Mouse (Mus musculus) midbrain, embryonic 16.5 days (tissue): ENCODE data around the gene Cdc26. TPM values are rescaled to one million over a fixed set of nuclear protein-coding genes. Genes with fewer than 3 reads are reported as not detected.
A peak's percentile ranks its signal among the peaks of the same experiment; 100 is the strongest.

Experiments used
- ATAC-seq: fragments of 200-750 bp; cut with Nextera tagmentation; 2 replicates; pipeline ENCODE4 v1.8.0; 2017; ENCODE audit warnings: moderate TSS enrichment
- H3K27ac ChIP-seq: fragments of 300-500 bp; sonication (generic); 2 replicates; pipeline ENCODE4 v1.5.1; 2014; ENCODE audit warnings: mild to moderate bottlenecking, low read length, mixed read lengths
- H3K27me3 ChIP-seq: fragments of 300-500 bp; sonication (generic); 2 replicates; pipeline ENCODE4 v1.6.1; 2014; ENCODE audit warnings: low read depth, low read length, mixed read lengths; ENCODE audit not compliant: control insufficient read depth, insufficient read depth
- H3K36me3 ChIP-seq: fragments of 300-500 bp; sonication (generic); 2 replicates; pipeline ENCODE4 v1.6.1; 2014; ENCODE audit warnings: mild to moderate bottlenecking, low read length, moderate library complexity, mixed read lengths; ENCODE audit not compliant: control insufficient read depth, insufficient read depth
- H3K4me1 ChIP-seq: fragments of 300-500 bp; sonication (generic); 2 replicates; pipeline ENCODE4 v1.6.1; 2014; ENCODE audit warnings: mild to moderate bottlenecking, low read length, mixed read lengths; ENCODE audit not compliant: control insufficient read depth, insufficient read depth
- H3K4me2 ChIP-seq: fragments of 300-500 bp; sonication (generic); 2 replicates; pipeline ENCODE4 v1.6.1; 2014; ENCODE audit warnings: mild to moderate bottlenecking, low read length, mixed read lengths
- H3K4me3 ChIP-seq: fragments of 300-500 bp; sonication (generic); 2 replicates; pipeline ENCODE4 v1.5.1; 2014; ENCODE audit warnings: low read depth, mild to moderate bottlenecking, low read length, moderate library complexity, mixed read lengths
- H3K9ac ChIP-seq: fragments of 300-500 bp; sonication (generic); 2 replicates; pipeline ENCODE4 v1.6.1; 2014; ENCODE audit warnings: low read depth, low read length, mixed read lengths
- H3K9me3 ChIP-seq: fragments of 300-500 bp; sonication (generic); replicated peaks from 2 replicates; pipeline ENCODE4 v1.6.1; 2014; ENCODE audit warnings: mild to moderate bottlenecking, low read length, mixed read lengths; ENCODE audit not compliant: control insufficient read depth, poor library complexity, severe bottlenecking
- WGBS: fragments of 180-500 bp; shearing (Covaris S2); extraction: QIAGEN DNeasy Blood & Tissue Kit; methylation state at CpG from one replicate; pipeline ENCODE4 v1.1.7; 2014; 5-methylcytosine and 5-hydroxymethylcytosine counted together
- polyA plus RNA-seq: library from polyadenylated mRNA; unstranded; fragments of >200 nt; fragmentation: Nextera tagmentation; extraction: Ambion mirVana; gene quantifications from 2 replicates; pipeline ENCODE4 v1.2.1, GENCODE M21; 2015

The Cdc26 gene
- polyA plus RNA-seq, 1 experiment from 2014 or later = 75.1 TPM

DNA sequence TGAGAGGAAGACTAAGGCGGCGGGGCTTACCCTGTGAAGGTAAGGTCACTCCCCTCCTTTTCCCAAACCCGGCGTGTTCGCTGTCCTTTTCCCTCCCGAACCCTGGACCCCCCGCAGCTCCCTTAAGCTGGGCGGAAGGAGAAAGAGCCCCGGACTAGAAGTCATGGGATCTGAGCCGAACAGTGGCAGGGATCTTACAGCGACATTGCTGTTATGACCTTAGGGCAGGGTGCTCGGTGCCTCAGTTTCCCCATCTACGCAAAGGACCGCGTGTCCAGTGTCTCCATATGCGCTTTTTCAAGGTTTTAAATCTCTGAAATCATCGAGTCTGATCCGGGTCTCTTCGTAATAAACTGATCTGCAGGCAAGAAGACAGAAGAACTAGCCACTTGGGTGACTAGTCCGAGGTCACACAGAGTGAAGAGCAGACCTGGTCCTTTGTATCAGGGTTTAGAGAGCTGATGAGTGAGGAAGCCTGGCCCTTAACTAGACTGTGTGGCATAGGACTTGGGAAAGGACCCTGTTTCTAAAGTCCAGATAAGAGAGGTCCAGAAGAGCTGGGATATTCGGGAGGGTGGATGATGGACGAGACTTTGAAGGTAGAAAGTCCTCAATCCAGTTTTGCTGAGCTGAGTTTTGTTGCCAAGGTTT, 47.5 kb downstream of the Cdc26 start:
- Histone ChIP-seq H3K4me3 (peak overlapping the region; percentile 89), H3K27ac (peak overlapping the region; percentile 61), H3K27me3 (no peaks in the 10 kb centered on the region), H3K4me2 (peak overlapping the region; percentile 71), H3K36me3 (no peaks in the 10 kb centered on the region), H3K9ac (peak overlapping the region; percentile 64), H3K4me1 (peaks cover 23% of the 10 kb centered on the region), H3K9me3 (no peaks in the 10 kb centered on the region)
- under 1% methylated on average over 21 of the region's 22 CpGs for WGBS
- peak; percentile 36; the same call in 1 of the 2 replicates for ATAC-seq

DNA sequence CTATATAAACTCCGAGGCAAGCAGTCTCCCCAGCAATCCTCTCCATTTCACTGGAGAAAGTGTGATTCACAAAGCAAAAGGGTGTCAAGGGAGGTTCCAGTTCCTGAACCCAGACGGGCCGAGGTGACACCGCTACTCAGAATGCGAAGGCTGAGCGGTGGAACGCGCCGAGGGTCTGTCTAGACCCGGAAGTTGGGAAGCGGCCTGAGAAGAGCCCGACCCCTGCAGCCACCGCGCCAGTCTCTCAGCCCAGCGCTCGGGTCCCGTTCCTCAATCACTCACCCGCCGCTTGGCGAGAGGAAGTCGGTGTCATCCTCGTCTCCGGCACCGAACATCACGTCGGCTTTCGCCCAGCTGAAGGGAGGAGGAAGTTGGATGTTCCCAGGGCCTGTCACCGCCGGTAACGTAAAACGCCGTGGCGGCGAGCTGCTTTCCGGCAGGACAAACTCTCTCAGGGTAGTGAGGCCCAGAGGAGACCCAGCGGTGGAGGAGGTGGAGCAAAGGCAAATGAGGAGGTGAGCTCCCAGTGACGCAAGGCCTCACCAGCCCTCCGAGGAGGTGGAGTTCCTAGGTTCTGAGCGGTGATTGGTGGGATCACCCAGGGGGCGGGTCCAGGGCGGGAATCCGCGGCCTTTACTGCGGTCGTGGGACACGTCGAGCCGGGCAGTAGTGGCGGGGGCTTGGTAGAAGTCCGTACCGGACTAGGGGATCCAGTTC, 48.2 kb downstream of the Cdc26 start, which contains the start of the genes Fkbp15 and Slc31a1:
Fkbp15 (minus strand) TSS at position 461 of the 717 bp plus-strand sequence.
Slc31a1 (plus strand) TSS at position 640 of the 717 bp plus-strand sequence.
- peak within 1 kb of the TSS; percentile 84 for H3K9ac ChIP-seq
- H3K4me3 ChIP-seq = peak within 1 kb of the TSS; percentile 89
- WGBS = under 1% methylated on average over 50 of the region's 51 CpGs
- peak within 1 kb of the TSS; percentile 90 for H3K4me2 ChIP-seq
- H3K4me1 ChIP-seq = peaks cover 23% of the 10 kb centered on the region
- peak within 1 kb of the TSS; percentile 84 for H3K27ac ChIP-seq
- peak; percentile 100 for ATAC-seq
- no peaks in the 10 kb centered on the region for H3K9me3 ChIP-seq
- H3K36me3 ChIP-seq = no peaks in the 10 kb centered on the region
- no peaks in the 10 kb centered on the region for H3K27me3 ChIP-seq

DNA sequence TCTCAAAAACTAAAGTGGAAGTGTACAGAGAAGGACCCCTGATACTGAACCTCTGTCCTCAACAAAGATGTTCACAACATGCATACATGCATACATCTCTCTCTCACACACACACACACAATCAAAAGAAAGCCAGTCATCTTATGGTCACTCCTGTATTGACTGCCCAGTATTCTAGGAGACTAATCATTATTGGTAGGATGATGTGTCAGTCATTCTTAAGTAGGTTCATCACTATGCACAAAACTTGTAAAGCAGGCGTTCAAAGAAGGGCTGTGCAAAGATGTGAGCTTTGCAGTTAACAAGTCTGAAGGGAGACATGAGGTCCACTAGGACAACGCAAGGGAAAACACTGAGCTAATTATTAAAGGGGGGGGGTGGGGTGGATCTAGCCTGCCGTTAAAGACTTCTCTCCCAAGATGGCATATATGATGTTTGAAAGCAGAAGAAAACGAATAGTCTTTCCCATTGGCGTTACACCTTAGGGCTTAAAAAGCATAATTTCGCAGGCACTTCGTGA, 49.1 kb downstream of the Cdc26 start:
- WGBS = 45% methylated on average over 7 of the region's 7 CpGs
- no peaks in the 10 kb centered on the region for H3K36me3 ChIP-seq

DNA sequence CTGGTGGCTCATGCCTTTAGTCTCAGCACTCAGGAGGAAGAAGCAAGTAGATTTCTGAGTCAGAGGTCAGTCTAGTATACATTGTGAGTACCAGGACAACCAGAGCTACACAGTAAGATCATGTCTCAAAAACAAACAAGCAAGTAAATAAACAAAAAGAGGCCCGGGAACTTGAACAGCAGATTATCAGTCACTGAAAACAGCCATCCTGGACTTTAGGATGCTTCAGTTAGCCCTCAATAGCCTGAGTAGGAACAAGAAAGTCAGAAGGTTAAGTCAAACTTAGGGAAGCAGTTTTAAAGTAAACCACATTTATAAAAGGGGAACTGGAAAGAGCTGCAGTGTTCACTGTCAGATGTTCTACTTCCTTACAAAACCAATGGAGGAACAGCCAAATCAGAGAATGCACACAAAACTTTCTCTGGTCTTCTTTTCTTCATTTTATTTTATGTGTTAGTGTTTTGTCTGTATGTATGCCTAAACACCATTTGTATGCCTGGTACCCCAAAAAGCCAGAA, 50.8 kb downstream of the Cdc26 start:
- no peak overlapping the region for H3K4me3 ChIP-seq
- H3K9ac ChIP-seq = no peak overlapping the region
- no peak overlapping the region for H3K27ac ChIP-seq
- H3K36me3 ChIP-seq = no peaks in the 10 kb centered on the region
- H3K4me2 ChIP-seq = no peak overlapping the region
- H3K27me3 ChIP-seq = no peaks in the 10 kb centered on the region
- peaks cover 23% of the 10 kb centered on the region for H3K4me1 ChIP-seq
- H3K9me3 ChIP-seq = no peaks in the 10 kb centered on the region
- 85% methylated on average over 1 of the region's 1 CpGs for WGBS
- no peak for ATAC-seq

More for the DNA sequence above, 49.1 kb downstream of the Cdc26 start:
- H3K4me1 ChIP-seq = peaks cover 23% of the 10 kb centered on the region
- no peaks in the 10 kb centered on the region for H3K27me3 ChIP-seq
- H3K9ac ChIP-seq = peak overlapping the region; percentile 84
- no peaks in the 10 kb centered on the region for H3K9me3 ChIP-seq
- H3K4me2 ChIP-seq = peak overlapping the region; percentile 90
- peak overlapping the region; percentile 89 for H3K4me3 ChIP-seq
- no peak for ATAC-seq
- H3K27ac ChIP-seq = no peak overlapping the region

DNA sequence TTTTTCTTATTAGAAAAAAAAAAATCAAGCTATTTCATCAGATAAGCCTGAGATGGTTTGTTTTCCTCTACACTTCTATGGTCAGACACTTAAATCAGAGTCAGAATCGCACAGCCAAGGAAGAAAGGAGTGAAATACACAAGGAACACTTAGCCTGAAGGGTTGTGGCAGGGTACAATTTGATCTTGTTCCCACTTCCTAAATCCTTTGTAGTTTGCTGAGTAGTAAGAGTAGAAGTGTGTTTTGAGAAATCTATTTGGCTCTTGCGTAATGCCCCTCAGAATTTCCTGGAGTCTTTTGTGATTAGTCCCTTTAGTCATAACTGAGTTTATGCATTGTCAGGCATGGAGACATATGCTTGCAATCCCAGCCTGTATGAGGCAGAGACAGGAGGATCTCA, 59.1 kb downstream of the Cdc26 start:
- 93% methylated on average over 2 of the region's 2 CpGs for WGBS
- Histone ChIP-seq H3K4me1 (no peaks in the 10 kb centered on the region), H3K27ac (no peak overlapping the region), H3K4me2 (no peak overlapping the region), H3K27me3 (no peaks in the 10 kb centered on the region), H3K4me3 (no peak overlapping the region), H3K36me3 (peaks cover 12% of the 10 kb centered on the region), H3K9me3 (no peaks in the 10 kb centered on the region), H3K9ac (no peak overlapping the region)
- ATAC-seq = no peak

DNA sequence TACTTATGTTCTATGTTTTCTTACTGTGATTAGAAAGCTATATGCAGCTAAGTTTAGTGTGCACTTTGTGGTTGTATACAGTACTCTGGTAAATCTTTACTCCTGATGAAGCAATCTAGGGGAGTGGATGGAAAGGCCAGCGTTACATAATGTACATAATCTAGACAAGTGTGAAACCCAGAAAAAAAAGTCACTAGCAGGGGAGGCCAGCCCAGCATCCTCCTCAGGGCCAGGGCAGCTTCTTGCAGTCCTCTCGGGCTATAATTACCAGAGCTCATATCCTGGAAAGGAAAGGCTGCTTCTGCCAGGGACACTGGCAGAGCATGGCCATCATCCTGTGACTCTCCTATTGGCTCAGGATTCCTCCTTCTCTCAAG, 60.1 kb downstream of the Cdc26 start:
- H3K36me3 ChIP-seq = peaks cover 12% of the 10 kb centered on the region
- no peaks in the 10 kb centered on the region for H3K9me3 ChIP-seq
- WGBS = 80% methylated on average over 2 of the region's 2 CpGs
- H3K9ac ChIP-seq = no peak overlapping the region
- no peak overlapping the region for H3K4me2 ChIP-seq
- no peaks in the 10 kb centered on the region for H3K4me1 ChIP-seq
- no peak for ATAC-seq
- no peaks in the 10 kb centered on the region for H3K27me3 ChIP-seq
- peak overlapping the region; percentile 26; the same call in 1 of the 2 replicates for H3K27ac ChIP-seq
- H3K4me3 ChIP-seq = no peak overlapping the region

DNA sequence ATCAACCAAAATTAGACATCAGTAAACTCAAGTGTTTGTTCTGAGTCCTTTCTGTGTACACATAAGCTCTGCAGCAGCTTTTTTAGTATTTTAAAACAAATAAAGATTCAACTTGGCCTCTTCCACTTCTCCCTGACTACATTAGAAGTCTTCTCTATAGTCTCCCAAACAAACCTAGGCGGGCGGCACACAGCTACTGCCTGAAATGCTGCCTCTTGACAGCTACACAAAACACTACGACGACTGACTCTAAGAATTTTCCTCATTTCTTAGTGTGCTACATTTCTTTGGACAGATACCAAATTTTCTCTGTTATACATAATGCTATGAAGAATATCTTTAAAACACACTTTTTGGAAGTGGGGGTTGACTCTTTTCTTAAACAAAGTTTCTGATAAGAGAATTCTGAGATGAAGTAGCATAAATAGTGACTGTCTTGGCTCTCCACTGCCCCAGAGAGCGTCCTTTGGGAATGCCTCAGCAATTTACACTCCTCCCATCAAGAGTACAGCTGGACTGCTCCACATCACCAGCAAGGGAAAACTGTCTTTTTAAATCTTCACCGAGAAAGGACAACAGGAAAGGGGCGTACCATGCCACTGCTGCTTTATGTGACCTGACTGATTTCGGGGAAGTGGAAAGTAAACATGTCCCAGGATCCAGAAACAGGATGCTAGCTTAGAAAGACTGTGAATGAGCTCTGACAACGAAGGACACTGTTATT, 60.7 kb downstream of the Cdc26 start:
- H3K27me3 ChIP-seq = no peaks in the 10 kb centered on the region
- H3K4me1 ChIP-seq = no peaks in the 10 kb centered on the region
- no peak overlapping the region for H3K4me2 ChIP-seq
- H3K9ac ChIP-seq = no peak overlapping the region
- H3K36me3 ChIP-seq = peaks cover 12% of the 10 kb centered on the region
- H3K9me3 ChIP-seq = no peaks in the 10 kb centered on the region
- H3K27ac ChIP-seq = no peak overlapping the region
- WGBS = 79% methylated on average over 9 of the region's 9 CpGs
- no peak for ATAC-seq
- H3K4me3 ChIP-seq = no peak overlapping the region

DNA sequence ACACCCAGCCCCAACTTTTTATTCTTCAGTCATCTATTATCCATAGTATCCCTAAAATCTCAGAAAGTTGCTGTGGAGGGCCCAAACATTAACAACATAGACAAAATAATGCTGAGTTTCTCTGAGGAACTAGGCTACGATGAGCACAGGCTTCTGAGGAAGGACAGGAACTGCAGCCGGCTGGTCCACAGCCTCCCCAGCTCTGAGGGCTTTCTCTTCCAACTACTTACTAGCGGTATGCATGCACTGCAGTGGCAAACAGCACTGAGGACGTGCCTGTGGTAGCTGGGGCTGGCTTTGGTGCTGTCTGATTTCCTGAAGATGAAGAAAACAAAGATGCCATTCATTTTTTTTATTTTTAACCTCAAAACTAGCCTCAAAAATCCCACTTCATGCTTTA, 62.6 kb downstream of the Cdc26 start:
- Histone ChIP-seq H3K4me3 (no peak overlapping the region), H3K27me3 (no peaks in the 10 kb centered on the region), H3K4me2 (no peak overlapping the region), H3K36me3 (peaks cover 14% of the 10 kb centered on the region), H3K4me1 (no peaks in the 10 kb centered on the region), H3K27ac (no peak overlapping the region), H3K9ac (no peak overlapping the region), H3K9me3 (no peaks in the 10 kb centered on the region)
- WGBS = 90% methylated on average over 4 of the region's 4 CpGs
- ATAC-seq = no peak
